Mouse (Mus musculus) cerebellum, postnatal 25 days (tissue): ENCODE measurements around the gene Aadacl3.

ENCODE experiments used
- DNase-seq, 2 experiments: peaks; one replicate each; pipeline ENCODE4 v3.0.0; 2021; ENCODE audit warnings: mixed read lengths in 2 of 2

Aadacl3 gene

GRCm38 (mm10) chr4:144463656-144464055 is at the start of gene Aadacl3:
Aadacl3 (minus strand) TSS chr4:144463756.
- DNase-seq = no peak

- no peak for DNase-seq
Measured at GRCm38 (mm10) chr4:144506518-144506917, 43.0 kb upstream of the Aadacl3 start.

- no peak for DNase-seq
Measured at GRCm38 (mm10) chr4:144493331-144493730, 29.8 kb upstream of the Aadacl3 start.

DNA sequence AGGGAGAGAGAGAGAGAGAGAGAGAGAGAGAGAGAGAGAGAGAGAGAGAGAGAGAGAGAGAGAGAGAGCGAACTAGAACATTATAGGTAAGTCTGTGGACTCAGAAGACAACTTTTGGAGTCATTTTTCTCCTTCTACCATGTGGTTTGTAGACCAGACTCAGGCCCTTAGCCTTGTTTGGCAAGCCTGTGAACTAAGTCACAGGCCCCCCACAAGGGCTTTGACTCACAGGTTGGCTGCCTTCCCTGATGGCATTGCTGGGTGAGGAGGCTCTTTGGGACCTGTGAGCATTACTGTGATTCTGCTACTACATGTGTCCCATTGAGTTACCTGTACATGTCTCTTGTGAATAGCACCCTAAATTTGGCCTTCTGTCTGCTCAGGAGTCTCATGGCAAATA is 4.5 kb upstream of the Aadacl3 start:
- no peak for DNase-seq

- no peak for DNase-seq
Measured at GRCm38 (mm10) chr4:144465206-144465605, 1.6 kb upstream of the Aadacl3 start.

- DNase-seq = no peak
Measured at GRCm38 (mm10) chr4:144453217-144453616, 10.3 kb downstream of the Aadacl3 start, which contains the start of gene Gm9944. Gm9944 (minus strand) TSS chr4:144453317.

DNA sequence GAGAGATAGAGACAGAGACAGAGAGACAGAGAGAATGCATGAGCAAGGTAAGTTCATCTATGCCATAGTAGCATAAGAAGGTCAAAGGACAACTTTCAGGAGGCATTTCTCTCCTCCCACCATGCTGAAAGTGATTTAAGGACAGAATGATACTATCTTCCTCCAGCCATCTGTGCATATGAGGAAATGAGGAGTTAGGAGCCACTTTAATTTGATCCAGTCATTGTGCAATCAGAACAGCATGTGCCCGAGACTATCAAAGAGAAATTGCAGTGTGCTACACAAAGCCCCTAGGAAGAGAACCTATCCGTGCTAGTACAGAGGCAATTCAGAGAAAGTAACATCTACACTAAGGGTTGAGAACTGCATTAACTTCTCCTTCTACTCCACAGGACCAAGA is 15.0 kb downstream of the Aadacl3 start:
- no peak for DNase-seq

DNA sequence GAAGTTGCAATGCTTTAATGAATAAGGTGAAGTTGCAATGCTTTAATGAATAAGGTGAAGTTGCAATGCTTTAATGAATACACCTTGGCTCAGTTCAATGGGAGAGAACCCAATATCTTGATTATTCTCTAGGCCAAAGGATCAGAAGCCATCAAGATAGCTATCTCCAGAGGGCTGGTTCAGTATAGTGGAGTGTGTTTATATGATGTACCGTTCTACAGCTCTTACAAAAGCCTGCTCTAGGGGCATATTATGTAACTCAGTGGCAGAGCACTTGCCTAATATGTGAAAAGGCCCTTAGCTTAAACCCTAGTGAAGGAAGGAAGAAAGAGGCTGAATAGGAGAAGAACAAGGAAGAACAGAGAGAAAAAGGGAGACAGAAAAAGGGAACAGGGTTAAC is 22.0 kb downstream of the Aadacl3 start:
- no peak for DNase-seq

GRCm38 (mm10) chr4:144441095-144441494 is 22.5 kb downstream of the Aadacl3 start:
- DNase-seq = no peak

GRCm38 (mm10) chr4:144438672-144439071 is 24.9 kb downstream of the Aadacl3 start, which contains the start of gene 1700012P22Rik:
1700012P22Rik (minus strand) TSS chr4:144438772.
- DNase-seq = no peak

GRCm38 (mm10) chr4:144433216-144433615 is 30.3 kb downstream of the Aadacl3 start:
- DNase-seq = no peak

- no peak for DNase-seq
Measured at GRCm38 (mm10) chr4:144430723-144431122, 32.8 kb downstream of the Aadacl3 start.

DNA sequence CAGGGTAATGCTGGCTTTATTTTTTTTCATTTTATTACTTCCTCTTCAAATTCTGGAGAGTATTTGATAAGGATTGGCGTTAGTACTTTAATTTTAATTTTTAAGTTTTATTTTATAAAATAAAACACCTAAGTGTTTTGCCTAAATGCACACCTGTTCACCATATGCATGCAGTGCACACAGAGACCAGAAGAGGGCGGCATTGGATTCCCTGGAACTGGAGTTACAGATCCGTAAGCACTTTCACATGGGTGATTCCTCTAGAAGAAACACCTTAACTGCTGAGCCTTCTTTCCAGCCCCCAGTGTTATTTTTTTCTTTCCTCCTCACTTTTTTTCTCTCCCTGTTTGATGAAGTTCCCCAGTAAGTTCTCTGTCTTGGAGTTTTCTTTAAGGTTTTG is 34.7 kb downstream of the Aadacl3 start:
- DNase-seq = peak in 1 of 2 experiments; percentile 4

- no peak for DNase-seq
Measured at GRCm38 (mm10) chr4:144424590-144424989, 39.0 kb downstream of the Aadacl3 start.

DNA sequence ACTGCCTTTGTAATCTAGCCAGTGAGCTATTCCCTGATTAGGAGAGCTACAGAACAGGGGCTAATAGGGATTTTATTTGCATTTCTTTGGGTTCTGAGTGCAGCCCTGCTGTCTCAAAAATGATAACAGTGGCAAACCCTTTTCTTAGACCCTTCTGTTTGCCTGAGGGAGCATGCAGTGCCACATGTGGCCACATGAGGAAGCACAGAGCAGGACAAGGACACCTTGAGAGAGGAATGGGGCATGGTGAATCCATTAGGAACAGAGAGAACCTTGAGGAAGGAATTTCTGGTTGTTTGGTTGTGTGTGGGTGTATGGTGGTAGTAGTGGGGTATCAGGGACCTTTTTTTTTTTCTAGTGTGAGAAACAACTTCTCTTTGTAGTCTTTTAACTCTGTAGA is 42.9 kb downstream of the Aadacl3 start:
- no peak for DNase-seq

DNA sequence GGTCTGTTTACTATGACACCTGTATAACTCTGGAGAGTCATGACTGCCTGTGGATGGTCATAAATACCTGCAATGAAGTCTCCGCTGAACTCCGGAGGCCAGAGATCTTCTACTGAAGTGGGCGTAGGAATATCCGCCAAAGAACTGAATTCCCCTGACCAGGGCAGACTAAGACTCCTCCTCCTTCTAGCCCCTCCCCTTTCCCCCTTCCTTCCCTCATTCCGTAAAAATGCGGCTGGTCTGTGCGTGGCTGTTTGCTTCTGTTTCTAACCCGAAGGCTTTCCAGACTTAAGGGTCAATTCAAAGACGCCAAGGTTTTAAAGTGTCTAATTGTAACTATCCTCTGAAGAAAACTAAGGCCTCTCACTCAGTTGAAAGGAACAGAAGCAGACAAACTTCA is 55.3 kb downstream of the Aadacl3 start, which contains the start of gene Pramef12:
Gene Pramef12, minus strand, starts transcription at position 175 of the 400 bp plus-strand sequence.
- DNase-seq = no peak

DNA sequence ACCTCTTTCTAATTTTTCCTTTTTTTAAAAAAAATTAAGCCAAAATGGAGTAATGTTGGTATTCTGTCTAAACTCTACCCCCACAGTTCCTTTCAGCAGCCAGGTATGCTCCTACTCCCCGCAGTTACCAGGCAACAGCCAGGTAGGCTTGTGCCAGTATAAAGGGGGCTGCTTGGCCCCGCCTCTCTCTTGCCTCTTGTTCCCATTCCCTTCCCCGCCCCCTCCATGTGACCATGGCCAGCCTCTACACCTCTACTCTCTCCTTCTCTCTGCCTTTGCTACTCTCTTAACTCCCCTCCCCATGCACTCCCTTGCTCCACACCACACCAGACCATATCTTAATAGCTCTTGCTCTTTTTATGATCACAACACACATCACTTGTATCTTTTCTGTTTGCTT is 57.3 kb downstream of the Aadacl3 start:
- DNase-seq = no peak

GRCm38 (mm10) chr4:144404456-144405086 is 59.0 kb downstream of the Aadacl3 start:
- DNase-seq = no peak
